Mouse (Mus musculus): ENCODE measurements around the gene Kazald1. TPM values are rescaled to one million over a fixed set of nuclear protein-coding genes. Genes with fewer than 3 reads are reported as not detected.
A peak's percentile ranks its signal among the peaks of the same experiment; 100 is the strongest.

Kazald1 gene
- polyA plus RNA-seq, 1 experiment = 0.54 TPM

DNA sequence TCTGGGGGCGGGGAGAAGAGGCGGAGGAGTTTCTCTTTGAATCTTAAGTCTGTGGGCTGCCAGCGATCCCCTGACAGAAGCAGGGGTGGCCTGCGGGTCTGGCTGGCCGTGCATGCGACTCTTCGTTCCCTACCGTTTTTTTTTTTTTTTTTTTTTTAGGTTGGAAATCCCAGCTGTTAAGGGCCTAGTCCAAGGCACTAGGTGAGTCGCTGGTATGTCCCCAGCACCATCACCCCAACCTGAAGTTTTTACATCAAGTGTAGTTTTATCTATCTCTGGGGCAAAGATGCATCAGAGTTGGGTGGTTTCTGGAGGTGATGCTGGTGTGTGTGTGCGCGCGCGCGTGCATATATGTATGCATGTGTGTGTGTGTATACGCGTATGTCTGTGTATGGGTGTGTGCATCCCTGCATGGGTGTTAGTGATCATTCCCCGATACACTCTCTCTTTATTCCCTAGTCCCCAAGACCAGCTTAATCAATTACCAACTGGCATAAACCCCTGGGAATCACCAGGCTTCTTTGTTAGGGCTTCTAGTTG is 1.1 kb downstream of the Kazald1 start:
- Histone ChIP-seq H3K4me1 (peaks cover 89% of the 10 kb centered on the region), H3K9me3 (no peaks in the 10 kb centered on the region), H3K36me3 (replicated peaks; ENCODE audit: low read length) (no peaks in the 10 kb centered on the region), H3K4me3 (replicated peaks) (peak overlapping the region; percentile 97), H3K27me3 (replicated peaks) (peaks cover 39% of the 10 kb centered on the region)
- TF ChIP-seq FLI1 (IDR thresholded peaks at IDR 0.05; ENCODE audit: low read length) = no peak
- no peak for TF ChIP-seq GATA1 (IDR thresholded peaks at IDR 0.05; ENCODE audit: borderline replicate concordance, low read length)

DNA sequence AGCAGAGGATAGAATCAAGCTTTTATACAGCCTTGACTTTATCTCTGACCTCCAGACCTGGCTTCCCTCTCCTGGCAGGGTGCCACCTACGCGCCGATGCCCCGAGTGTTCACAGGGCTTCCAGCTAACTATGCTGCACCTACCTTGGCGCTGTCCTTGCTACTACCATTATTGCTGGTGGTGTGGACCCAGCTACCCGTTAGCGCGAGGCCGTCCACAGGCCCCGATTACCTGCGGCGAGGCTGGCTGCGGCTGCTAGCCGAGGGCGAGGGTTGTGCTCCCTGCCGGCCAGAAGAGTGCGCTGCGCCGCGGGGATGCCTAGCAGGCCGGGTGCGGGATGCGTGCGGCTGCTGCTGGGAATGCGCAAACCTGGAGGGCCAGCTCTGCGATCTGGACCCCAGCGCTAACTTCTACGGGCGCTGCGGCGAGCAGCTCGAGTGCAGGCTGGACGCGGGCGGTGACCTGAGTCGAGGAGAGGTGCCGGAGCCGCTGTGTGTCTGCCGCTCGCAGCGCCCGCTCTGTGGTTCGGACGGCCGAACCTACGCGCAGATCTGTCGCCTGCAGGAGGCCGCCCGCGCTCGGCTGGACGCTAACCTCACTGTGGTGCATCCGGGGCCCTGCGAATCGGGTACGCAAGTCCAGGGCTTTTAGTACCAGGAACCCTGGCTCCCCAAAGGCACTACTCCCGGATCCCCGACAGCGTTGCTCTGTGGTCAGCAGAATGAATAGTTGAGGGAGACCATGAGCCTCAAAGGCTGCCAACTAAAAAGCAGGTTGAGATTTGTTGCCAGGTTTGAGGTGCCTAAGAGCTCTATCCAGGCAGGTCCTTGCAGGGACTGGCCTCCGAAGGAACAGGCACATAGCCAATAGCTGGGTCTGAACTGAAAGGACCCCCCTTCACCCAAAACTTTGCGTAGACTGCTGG is 1.8 kb downstream of the Kazald1 start:
- Histone ChIP-seq H3K36me3 (replicated peaks; ENCODE audit: low read length) (no peaks in the 10 kb centered on the region), H3K4me1 (peaks cover 89% of the 10 kb centered on the region), H3K27me3 (replicated peaks) (peaks cover 39% of the 10 kb centered on the region), H3K9me3 (no peaks in the 10 kb centered on the region), H3K4me3 (replicated peaks) (peak overlapping the region; percentile 97)
- no peak for TF ChIP-seq GATA1 (IDR thresholded peaks at IDR 0.05; ENCODE audit: borderline replicate concordance, low read length)
- TF ChIP-seq FLI1 (IDR thresholded peaks at IDR 0.05; ENCODE audit: low read length) = no peak

GRCm38 (mm10) chr19:45077742-45078645 is 3.0 kb downstream of the Kazald1 start:
- Histone ChIP-seq H3K36me3 (replicated peaks; ENCODE audit: low read length) (no peaks in the 10 kb centered on the region), H3K9me3 (no peaks in the 10 kb centered on the region), H3K27me3 (replicated peaks) (peaks cover 46% of the 10 kb centered on the region), H3K4me1 (peaks cover 84% of the 10 kb centered on the region), H3K4me3 (replicated peaks) (peak overlapping the region; percentile 97)
- TF ChIP-seq FLI1 (IDR thresholded peaks at IDR 0.05; ENCODE audit: low read length) (no peak), GATA1 (IDR thresholded peaks at IDR 0.05; ENCODE audit: borderline replicate concordance, low read length) (no peak)

GRCm38 (mm10) chr19:45078971-45079764 is 4.1 kb downstream of the Kazald1 start:
- H3K4me3 ChIP-seq (replicated peaks) = peak overlapping the region; percentile 92
- H3K36me3 ChIP-seq (replicated peaks; ENCODE audit: low read length) = no peaks in the 10 kb centered on the region
- peaks cover 80% of the 10 kb centered on the region for H3K4me1 ChIP-seq
- no peaks in the 10 kb centered on the region for H3K9me3 ChIP-seq
- TF ChIP-seq GATA1 (IDR thresholded peaks at IDR 0.05; ENCODE audit: borderline replicate concordance, low read length) = no peak
- no peak for TF ChIP-seq FLI1 (IDR thresholded peaks at IDR 0.05; ENCODE audit: low read length)
- peaks cover 58% of the 10 kb centered on the region for H3K27me3 ChIP-seq (replicated peaks)

- H3K9me3 ChIP-seq = no peaks in the 10 kb centered on the region
- no peak for TF ChIP-seq FLI1 (IDR thresholded peaks at IDR 0.05; ENCODE audit: low read length)
- no peak for TF ChIP-seq GATA1 (IDR thresholded peaks at IDR 0.05; ENCODE audit: borderline replicate concordance, low read length)
- peak overlapping the region; percentile 92 for H3K4me3 ChIP-seq (replicated peaks)
- no peaks in the 10 kb centered on the region for H3K36me3 ChIP-seq (replicated peaks; ENCODE audit: low read length)
- H3K27me3 ChIP-seq (replicated peaks) = peaks cover 65% of the 10 kb centered on the region
- H3K4me1 ChIP-seq = peaks cover 80% of the 10 kb centered on the region
Observed at GRCm38 (mm10) chr19:45079769-45080515, 4.9 kb downstream of the Kazald1 start.

DNA sequence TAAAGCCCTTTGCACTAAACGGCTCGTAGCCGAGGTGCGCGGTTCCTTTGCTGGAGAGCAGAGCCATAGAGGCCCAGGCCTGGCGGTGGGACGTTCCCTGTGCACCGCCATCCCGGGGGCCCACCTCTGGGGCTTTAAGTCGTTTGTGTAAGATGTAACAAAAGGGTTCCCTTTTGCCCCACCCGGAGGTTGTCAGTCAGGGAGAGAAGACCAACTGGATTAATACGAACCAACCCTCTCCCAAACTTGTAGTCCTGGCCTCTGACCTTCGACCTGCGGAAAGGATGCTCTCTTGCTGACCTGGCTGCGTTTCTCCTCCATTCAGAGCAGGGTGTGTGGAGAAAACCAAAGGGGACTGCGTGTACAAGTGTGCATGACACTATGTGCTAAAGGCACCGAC is 5.7 kb downstream of the Kazald1 start:
- peaks cover 73% of the 10 kb centered on the region for H3K27me3 ChIP-seq (replicated peaks)
- peaks cover 76% of the 10 kb centered on the region for H3K4me1 ChIP-seq
- no peaks in the 10 kb centered on the region for H3K9me3 ChIP-seq
- H3K4me3 ChIP-seq (replicated peaks) = peak overlapping the region; percentile 92
- no peak for TF ChIP-seq GATA1 (IDR thresholded peaks at IDR 0.05; ENCODE audit: borderline replicate concordance, low read length)
- TF ChIP-seq FLI1 (IDR thresholded peaks at IDR 0.05; ENCODE audit: low read length) = no peak
- H3K36me3 ChIP-seq (replicated peaks; ENCODE audit: low read length) = no peaks in the 10 kb centered on the region

- TF ChIP-seq GATA1 (IDR thresholded peaks at IDR 0.05; ENCODE audit: borderline replicate concordance, low read length) = no peak
- TF ChIP-seq FLI1 (IDR thresholded peaks at IDR 0.05; ENCODE audit: low read length) = no peak
- Histone ChIP-seq H3K4me3 (replicated peaks) (no peak overlapping the region), H3K27me3 (replicated peaks) (peaks cover 78% of the 10 kb centered on the region), H3K4me1 (peaks cover 70% of the 10 kb centered on the region), H3K36me3 (replicated peaks; ENCODE audit: low read length) (no peaks in the 10 kb centered on the region), H3K9me3 (no peaks in the 10 kb centered on the region)
Observed at GRCm38 (mm10) chr19:45081279-45081678, 6.2 kb downstream of the Kazald1 start.

- Histone ChIP-seq H3K9me3 (no peaks in the 10 kb centered on the region), H3K36me3 (replicated peaks; ENCODE audit: low read length) (no peaks in the 10 kb centered on the region), H3K4me3 (replicated peaks) (no peak overlapping the region), H3K4me1 (peaks cover 63% of the 10 kb centered on the region), H3K27me3 (replicated peaks) (peaks cover 79% of the 10 kb centered on the region)
- no peak for TF ChIP-seq GATA1 (IDR thresholded peaks at IDR 0.05; ENCODE audit: borderline replicate concordance, low read length)
- TF ChIP-seq FLI1 (IDR thresholded peaks at IDR 0.05; ENCODE audit: low read length) = no peak
Observed at GRCm38 (mm10) chr19:45081841-45082550, 7.0 kb downstream of the Kazald1 start.

All from megakaryocyte, embryonic 14.5 days (primary cell).